Mouse (Mus musculus): ENCODE data around the gene Cbx1.
"Not testable (repeated sequence)": the region's sequence is repeated elsewhere in the genome, so short reads cannot be mapped to it uniquely, and the experiment has no call there.

Cbx1 gene

GRCm38 (mm10) chr11:96832541-96832940 lies 43.6 kb downstream of the Cbx1 start:
- CTCF ChIA-PET = no interaction called here

DNA sequence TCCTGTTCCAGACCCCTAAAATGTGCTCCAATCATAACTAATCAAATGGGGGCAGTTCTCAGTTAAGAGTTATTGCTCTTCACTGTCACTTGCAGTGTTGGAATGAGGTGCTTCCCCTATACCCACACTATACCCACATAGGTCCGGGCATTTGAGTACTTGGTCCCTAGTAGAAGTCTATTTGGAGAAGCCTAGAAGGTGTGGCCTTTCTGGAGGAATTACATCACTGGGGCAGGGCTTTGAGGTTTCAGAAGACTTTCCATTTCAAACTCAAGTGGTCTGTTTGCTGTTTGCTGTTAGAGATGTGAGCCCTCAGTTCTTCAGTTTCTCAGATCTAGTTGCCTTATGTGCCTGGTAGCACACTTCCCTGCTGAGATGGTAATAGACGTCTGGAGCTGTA lies 44.0 kb downstream of the Cbx1 start:
- CTCF ChIA-PET = no interaction called here

GRCm38 (mm10) chr11:96834127-96834526 lies 45.2 kb downstream of the Cbx1 start:
- CTCF ChIA-PET = interaction anchor here (0.6 kb wide), 1 partner anchor 48 kb away, joined by 3 read pairs; no protein-coding TSS in a partner anchor

GRCm38 (mm10) chr11:96837298-96837697 lies 48.4 kb downstream of the Cbx1 start:
- CTCF ChIA-PET = interaction anchor here (0.6 to 1.0 kb wide), 2 partner anchors 56 to 202 kb away, joined by 3 read pairs; no protein-coding TSS in a partner anchor

- CTCF ChIA-PET = no interaction called here
These were observed 49.4 kb downstream of the Cbx1 start for GRCm38 (mm10) chr11:96838341-96838740.

GRCm38 (mm10) chr11:96839428-96839827 lies 50.5 kb downstream of the Cbx1 start:
- CTCF ChIA-PET = no interaction called here

- CTCF ChIA-PET = no interaction called here
These were observed 51.0 kb downstream of the Cbx1 start for GRCm38 (mm10) chr11:96839877-96840276.

DNA sequence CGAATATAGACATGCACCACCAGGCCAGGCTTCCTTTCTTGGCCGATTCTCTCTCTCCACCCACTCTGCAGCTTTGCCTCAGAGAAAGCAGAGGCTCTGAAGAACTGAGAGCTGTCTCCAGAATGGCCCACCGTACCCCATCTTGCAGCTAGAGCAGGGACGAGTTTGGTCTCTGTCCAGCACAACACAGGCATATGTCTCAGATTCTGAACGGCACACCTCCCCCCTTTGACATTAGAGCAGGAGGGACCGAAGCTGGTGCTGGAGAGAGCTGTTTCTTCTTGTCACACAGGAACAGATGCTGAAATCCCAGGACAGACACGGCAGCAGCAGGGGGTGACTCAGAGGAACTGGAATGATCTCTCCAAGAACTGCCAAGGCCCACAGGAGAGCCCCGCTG lies 51.4 kb downstream of the Cbx1 start:
- CTCF ChIA-PET = no interaction called here

DNA sequence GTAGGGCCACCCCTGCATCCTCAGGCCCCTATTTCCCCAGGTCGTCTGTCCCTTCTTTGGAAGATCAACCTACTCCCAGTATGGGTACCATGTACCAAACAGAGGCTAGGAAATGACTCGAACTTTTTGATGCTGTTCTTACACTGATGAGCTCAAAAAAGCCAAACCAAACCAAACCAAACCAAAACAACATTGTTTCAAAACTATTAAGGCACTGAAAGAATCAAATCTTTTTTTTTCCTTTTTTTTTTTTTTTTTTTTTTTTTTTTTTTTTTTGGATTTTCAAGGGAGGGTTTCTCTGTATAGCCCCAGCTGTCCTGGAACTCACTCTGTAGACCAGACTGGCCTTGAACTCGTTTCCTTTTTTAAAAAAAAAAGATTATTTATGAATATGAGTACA lies 54.7 kb downstream of the Cbx1 start:
- CTCF ChIA-PET = interaction anchor here (0.5 to 0.7 kb wide), 3 partner anchors 141 to 541 kb away, joined by 3 to 4 read pairs (median 4); no protein-coding TSS in a partner anchor

DNA sequence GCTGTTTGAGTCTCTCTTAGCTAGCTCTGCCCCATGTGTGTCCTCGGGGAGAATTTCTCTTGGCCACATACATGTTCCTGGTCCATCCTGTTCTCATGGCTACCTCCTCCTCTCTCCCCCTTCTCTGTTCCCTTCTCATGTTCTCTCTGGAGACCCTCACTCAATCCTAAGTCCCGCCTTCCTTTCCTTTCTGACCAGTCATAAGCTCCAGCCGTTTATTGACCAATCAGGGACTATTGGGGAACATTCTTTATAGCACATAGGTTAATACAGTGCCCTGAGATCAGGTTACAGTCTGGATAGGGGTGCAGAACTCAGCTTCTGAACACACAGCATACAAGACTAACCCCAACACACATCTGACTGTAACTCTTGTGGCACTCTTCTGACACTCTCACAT lies 58.3 kb downstream of the Cbx1 start:
- CTCF ChIA-PET = interaction anchor here (0.6 kb wide), 2 partner anchors 22 to 602 kb away, joined by 3 to 6 read pairs; no protein-coding TSS in a partner anchor

DNA sequence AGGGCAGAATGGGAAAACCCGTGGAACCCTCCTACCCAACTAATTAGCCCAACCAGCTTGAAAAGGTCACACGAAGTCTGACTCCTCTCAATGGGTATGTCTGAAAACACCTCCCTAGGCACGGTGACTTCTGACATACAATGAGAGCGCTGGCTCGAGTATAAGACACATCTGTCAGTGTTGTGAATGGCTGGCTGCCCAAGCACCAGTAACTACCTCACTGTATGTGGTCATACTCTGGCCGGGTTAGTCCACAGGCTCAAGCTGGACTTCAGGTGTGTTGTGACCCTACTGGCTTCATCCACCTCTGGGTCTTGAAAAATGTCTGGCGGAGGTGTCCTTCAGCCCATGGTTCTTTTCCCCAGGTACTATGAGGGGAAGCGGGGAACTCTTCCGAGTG lies 59.8 kb downstream of the Cbx1 start:
- CTCF ChIA-PET = no interaction called here

- CTCF ChIA-PET = not testable (repeated sequence)
These were observed 60.2 kb downstream of the Cbx1 start for GRCm38 (mm10) chr11:96849145-96849544.

GRCm38 (mm10) chr11:96849681-96850467 lies 60.9 kb downstream of the Cbx1 start, which contains the start of gene Copz2:
Gene Copz2 (plus strand): TSS chr11:96849870.
- CTCF ChIA-PET = interaction anchor here (0.7 to 1.1 kb wide), 2 partner anchors 76 to 171 kb away, joined by 3 to 5 read pairs; no protein-coding TSS in a partner anchor

DNA sequence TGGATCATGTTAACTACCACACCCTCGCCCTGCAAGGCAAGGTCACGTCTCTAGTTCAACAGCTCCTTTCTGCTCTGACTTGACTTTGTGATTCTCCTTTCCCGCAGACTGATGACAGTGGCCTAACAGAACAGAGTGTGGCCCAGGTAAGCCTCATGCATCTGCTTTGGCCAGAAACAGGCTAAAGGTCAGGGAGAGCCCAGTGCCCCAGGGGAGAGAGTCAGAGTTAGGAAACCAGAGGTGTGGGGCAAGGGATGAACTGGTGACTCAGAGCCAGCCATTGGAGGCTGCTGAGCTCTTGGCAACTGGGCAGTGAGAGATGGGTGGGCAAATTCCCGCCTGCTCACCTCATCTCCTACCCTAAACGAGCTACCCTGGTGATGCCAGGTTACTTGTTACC lies 68.5 kb downstream of the Cbx1 start:
- CTCF ChIA-PET = no interaction called here
